Mouse (Mus musculus) layer of hippocampus, adult 2 months (tissue): ENCODE data around the gene Tnp2. TPM values are rescaled to one million over a fixed set of nuclear protein-coding genes. Genes with fewer than 3 reads are reported as not detected.

Experiments used
- DNase-seq, 2 experiments: peaks; one replicate each; pipeline ENCODE4 v3.0.0; 2022; ENCODE audit warnings: low spot score in 2 of 2
- H3K27ac ChIP-seq: fragments of 200-600 bp; 2 replicates; pipeline ENCODE4 v1.8.1; 2022
- H3K4me3 ChIP-seq: fragments of 200-600 bp; 2 replicates; pipeline ENCODE4 v1.8.1; 2022; ENCODE audit warnings: mild to moderate bottlenecking
- CTCF ChIP-seq: fragments of 200-600 bp; conservative IDR thresholded peaks from 2 replicates; pipeline ENCODE4 v1.8.1; 2022; ENCODE audit warnings: antibody characterized with exemption, mild to moderate bottlenecking, moderate library complexity
- long read RNA-seq, 2 experiments: library from polyadenylated mRNA; stranded (forward); transcript quantifications; one replicate each; pipeline ENCODE4 v2.0.0; 2021; ENCODE audit warnings: borderline mapping rate in 2 of 2
- total RNA-seq, 2 experiments: library from RNA; stranded (reverse); gene quantifications; 2 replicates each; pipeline ENCODE4 v1.2.3; 2021

Gene Tnp2
- total RNA-seq = not detected
- long read RNA-seq, experiment 1 = 0 reads
- long read RNA-seq, experiment 2 = 0 reads

DNA sequence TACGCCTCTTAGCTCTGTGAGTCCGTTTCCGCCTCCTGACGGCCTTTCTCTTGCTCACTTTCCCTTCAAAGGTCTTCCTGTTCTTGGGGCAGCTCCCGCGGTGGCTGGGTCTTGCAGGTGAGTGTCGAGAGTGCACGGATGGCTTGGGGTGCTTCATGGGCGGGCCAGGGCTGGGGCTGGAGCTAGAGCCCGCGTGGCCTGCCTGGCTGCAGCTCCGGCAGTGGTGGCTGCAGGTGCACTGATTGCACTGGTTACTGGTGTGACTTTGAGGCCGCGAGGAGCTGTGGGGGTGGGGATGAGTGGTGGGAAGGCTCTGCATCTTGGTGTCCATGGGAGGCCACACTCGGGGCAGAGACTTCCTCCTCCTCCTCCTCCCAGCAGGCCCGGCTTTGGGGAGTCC lies at the start of gene Tnp2:
Tnp2 (minus strand) TSS at position 390 of the 400 bp plus-strand sequence.
- Histone ChIP-seq H3K27ac (no peak within 1 kb of the TSS), H3K4me3 (no peak within 1 kb of the TSS)
- TF ChIP-seq CTCF = no peak
- DNase-seq = no peak

GRCm38 (mm10) chr16:10837903-10838302 lies 49.4 kb upstream of the Tnp2 start:
- no peak for TF ChIP-seq CTCF
- Histone ChIP-seq H3K4me3 (no peak overlapping the region), H3K27ac (no peak overlapping the region)
- DNase-seq = no peak

DNA sequence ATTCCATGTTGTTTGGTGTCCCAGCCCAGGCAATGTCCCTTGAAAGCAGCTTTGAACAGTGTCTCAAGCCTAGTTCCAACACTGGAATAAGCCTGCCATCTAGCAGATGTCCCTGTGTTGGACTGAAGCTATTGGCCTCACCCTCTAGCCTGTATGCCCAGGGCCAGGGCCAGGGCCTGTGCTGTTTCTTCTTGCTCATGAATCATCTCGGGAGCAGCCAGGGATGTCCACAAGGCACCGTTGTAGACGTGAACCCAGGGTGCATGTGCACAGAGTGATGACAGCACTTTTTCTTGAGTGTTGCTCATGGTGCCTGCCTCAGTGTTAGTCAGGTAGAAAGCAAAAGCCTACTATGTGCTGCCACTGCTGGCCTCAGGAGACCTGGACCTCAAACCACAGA lies 48.8 kb upstream of the Tnp2 start:
- no peak overlapping the region for H3K27ac ChIP-seq
- DNase-seq = no peak
- TF ChIP-seq CTCF = no peak
- no peak overlapping the region for H3K4me3 ChIP-seq

DNA sequence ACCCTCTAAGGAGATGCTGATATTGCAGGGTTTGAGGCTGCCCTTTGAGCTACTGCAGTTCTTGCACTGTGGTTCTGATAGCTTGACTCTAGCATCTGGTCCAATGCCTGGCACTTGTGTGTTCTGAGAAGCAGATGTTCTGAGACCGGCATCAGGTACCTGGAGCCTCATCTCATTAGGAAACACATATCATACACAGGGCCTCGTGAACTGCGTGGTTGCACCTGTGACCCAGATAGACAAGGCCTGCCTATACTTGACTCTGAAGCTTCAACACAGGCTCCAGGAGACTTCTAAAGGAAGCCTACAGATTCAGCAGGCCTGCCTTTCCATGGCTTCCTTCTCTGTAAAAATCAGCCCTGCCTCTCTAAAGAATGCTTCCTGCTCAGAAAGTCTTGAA lies 47.9 kb upstream of the Tnp2 start:
- no peak for TF ChIP-seq CTCF
- Histone ChIP-seq H3K4me3 (no peak overlapping the region), H3K27ac (no peak overlapping the region)
- DNase-seq = no peak

DNA sequence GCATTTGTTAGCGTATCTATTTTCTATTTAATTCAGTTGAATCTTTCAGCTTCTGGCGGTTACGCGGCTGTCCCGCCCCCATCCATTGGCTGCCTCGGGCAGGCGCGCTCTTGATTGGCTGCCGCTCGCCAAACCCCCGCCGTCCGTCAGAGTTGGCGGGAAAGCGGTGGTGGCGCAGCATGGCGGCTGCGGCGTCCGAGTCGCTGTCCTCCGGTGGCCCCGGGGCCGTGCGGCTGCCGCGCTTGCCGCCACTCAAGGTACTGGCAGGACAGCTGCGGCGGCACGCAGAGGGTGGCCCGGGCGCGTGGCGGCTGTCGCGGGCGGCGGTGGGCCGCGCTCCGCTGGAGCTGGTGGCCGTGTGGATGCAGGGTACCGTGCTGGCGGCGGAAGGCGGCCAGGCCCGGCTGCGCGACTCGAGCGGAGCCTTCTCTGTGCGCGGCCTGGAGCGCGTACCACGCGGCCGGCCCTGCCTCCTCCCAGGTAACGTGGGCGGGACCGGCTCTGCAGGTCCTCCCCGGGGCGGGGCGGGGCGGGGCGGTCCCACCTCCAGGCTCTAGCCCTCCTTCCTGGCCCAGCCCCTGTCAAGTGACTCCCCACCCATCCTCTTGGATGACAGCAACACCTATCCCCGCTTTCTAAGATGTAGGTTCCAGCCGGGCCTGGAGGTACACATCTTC lies 46.6 kb upstream of the Tnp2 start, which contains the start of gene Rmi2:
Rmi2 (plus strand) TSS at position 149 of the 677 bp plus-strand sequence.
- peak; percentile 75 to 83 for DNase-seq
- TF ChIP-seq CTCF = no peak
- Histone ChIP-seq H3K27ac (no peak within 1 kb of the TSS), H3K4me3 (peak within 1 kb of the TSS; percentile 60)

GRCm38 (mm10) chr16:10834542-10834910 lies 46.1 kb upstream of the Tnp2 start:
- no peak for TF ChIP-seq CTCF
- DNase-seq = no peak
- H3K27ac ChIP-seq = no peak overlapping the region

GRCm38 (mm10) chr16:10828461-10828805 lies 40.0 kb upstream of the Tnp2 start:
- TF ChIP-seq CTCF = no peak
- no peak overlapping the region for H3K27ac ChIP-seq
- DNase-seq = no peak
- no peak overlapping the region for H3K4me3 ChIP-seq

More at GRCm38 (mm10) chr16:10834542-10834910, 46.1 kb upstream of the Tnp2 start:
- H3K4me3 ChIP-seq = peak overlapping the region; percentile 60

DNA sequence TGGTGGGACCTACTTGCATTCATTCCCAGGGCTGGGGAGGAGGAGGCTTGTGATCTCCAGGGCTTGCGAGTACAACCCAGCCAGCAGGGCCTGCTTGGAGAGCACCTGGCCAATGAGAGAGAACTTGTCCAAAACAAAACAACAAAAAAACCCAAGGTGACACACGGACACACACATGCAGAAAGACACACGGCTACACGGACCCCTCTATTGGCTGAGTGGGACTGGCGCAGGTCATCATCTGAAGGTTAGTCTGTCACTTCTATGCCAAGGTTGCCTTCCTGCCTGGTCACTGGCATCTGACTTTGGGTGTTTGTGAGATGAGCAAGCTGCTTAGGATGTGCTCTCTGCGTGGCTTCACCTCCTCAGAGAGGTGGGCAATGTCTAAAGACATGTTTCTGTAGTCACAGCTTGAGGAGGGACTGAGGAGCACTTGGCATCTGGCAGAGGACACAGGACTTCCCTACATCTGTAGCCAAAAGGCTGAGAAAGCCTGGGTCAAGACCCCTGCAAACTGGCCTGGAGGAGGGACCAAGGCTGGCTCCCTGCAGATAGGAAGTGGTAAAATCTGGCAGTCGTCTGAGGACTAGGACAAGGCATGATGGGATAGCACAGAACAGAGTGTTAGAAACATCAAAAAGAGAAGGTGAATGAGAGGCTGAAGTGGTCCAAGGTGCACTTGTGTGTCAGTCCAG lies 39.5 kb upstream of the Tnp2 start:
- H3K4me3 ChIP-seq = no peak overlapping the region
- no peak for TF ChIP-seq CTCF

DNA sequence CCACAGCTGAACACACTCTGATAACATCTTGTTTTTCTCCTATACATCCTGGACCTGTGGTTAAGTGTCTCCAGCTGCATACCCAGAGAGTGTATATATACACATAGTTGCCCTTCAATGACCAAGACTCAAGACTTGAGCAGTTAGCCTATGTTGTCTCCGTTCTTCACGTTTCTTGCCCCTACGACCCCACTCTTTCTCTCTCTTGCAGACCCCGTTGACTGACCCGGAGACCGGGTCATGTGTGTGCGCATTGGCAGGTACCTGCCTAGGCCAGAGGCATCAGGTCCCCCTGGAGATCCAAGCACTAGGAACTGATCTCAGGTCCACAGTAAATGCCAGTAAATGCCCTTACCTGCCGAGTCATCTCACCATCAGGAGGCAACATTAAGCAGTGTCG lies 38.8 kb upstream of the Tnp2 start:
- Histone ChIP-seq H3K4me3 (no peak overlapping the region), H3K27ac (no peak overlapping the region)
- no peak for DNase-seq
- no peak for TF ChIP-seq CTCF

More for the DNA sequence above, 39.5 kb upstream of the Tnp2 start:
- DNase-seq = no peak
- no peak overlapping the region for H3K27ac ChIP-seq

DNA sequence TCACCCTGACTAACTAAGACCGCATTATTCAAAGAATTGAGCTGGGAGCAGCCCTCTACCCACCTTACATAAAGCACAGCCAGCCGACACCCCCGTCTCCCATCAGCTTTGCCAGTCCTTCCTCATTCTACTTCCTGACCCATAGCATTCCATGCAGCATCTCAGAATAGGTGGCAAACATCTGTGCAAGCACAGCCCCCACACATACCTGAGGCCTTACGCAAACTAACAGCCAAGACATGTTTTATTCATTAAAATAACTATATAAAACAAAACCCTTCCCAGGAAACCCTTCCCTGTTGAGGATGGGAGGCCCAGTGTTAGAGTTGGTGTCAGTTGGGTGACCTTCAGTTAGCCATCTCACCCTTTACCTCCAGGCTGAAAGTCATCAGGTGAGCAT lies 37.4 kb upstream of the Tnp2 start:
- Histone ChIP-seq H3K27ac (no peak overlapping the region), H3K4me3 (no peak overlapping the region)
- DNase-seq = no peak
- TF ChIP-seq CTCF = no peak

DNA sequence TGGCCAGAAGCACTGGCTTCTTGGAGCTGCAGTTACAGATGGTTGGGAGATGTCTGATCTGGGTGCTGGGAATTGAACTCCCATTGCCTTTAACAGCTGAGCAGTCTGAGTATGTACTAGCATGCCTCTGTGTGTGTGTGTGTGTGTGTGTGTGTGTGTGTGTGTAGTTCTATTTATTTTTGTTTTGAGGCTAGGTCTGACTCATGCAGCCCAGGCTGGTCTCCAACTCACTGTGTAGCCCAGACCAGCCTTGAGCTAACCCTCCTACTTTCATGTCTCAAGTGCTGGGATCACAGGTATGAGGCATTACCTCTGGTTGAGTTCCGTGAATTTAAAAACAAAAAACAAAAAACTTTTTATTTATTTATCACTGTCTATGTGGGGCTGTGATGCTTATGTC lies 36.1 kb upstream of the Tnp2 start:
- no peak for TF ChIP-seq CTCF
- no peak overlapping the region for H3K27ac ChIP-seq
- DNase-seq = no peak
- H3K4me3 ChIP-seq = no peak overlapping the region

- TF ChIP-seq CTCF = no peak
- no peak overlapping the region for H3K4me3 ChIP-seq
- DNase-seq = no peak
- no peak overlapping the region for H3K27ac ChIP-seq
Observed at GRCm38 (mm10) chr16:10821387-10821786, 32.9 kb upstream of the Tnp2 start.

DNA sequence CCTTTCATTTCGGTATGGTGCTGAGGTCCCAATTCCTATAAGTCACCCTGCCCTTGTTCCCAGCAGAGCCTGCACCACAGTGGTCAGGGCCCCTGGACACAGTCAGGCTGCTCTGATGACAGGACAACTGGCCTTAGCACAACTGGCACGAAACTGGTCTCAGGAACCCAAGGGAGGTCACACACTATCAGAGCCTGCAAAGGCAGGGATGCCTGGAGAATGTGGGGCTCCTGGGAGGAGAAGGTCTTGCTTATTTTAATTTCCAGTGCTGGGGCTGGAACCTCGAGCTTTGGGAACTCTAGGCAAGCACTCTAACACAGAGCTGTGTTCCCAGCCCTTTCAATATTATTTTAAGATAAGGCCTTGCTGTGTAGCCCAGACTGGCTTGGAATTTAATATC lies 31.5 kb upstream of the Tnp2 start:
- no peak for DNase-seq
- Histone ChIP-seq H3K4me3 (no peak overlapping the region), H3K27ac (no peak overlapping the region)
- no peak for TF ChIP-seq CTCF

DNA sequence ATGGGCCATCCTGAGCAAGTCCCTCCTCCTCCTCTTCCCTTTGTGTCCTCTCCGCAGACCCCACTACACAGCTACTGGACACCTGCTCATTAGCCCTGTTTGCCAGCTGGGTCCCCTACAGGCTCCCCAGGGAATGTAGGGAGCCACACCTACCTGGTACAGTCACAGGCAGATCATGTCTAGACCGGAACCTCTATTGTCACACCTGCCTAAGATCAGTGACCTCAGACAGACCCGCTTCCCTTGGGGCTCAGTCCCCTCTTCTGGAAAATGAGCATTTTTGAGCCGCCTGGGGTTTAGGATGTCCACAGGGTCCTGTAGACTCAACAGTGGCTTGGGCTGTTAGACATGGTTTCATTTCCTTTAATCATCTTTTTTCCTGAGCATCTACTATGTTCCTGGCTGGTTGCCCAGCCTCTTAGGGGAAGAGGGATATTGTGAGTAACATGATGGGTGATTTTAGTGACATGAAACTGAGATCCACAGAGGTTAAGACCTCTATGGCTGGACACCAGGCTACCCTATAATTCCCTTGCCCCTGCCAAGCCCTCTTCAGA lies 30.2 kb upstream of the Tnp2 start:
- TF ChIP-seq CTCF = no peak

More for the DNA sequence above, 30.2 kb upstream of the Tnp2 start:
- H3K4me3 ChIP-seq = no peak overlapping the region
- H3K27ac ChIP-seq = no peak overlapping the region
- no peak for DNase-seq
